Mouse (Mus musculus): ENCODE results near the gene Btk.

DNA sequence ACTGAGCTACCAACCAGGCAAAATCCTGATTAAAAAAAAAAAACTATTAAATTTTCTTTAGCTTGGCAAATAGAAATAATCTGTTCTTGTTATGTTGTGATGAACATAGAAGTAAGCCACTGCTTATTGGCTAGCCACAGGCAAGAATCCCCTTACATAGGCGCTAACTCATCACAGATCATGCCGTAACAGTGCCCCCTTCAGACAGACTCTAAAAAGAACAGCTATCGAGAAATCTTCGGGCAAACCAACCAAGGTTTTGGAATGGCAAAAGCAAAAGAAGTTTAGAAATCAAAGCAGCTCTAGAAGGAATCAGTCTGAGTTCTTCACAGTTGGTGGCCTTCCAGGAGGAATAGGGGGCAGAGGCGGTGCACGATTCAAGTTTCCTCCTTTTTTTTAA lies 75.4 kb downstream of the Btk start:
- no peak for TF ChIP-seq CTCF (IDR thresholded peaks at IDR 0.05; ENCODE audit: borderline replicate concordance, insufficient read depth, low read depth, low read length)
- TF ChIP-seq POLR2A (IDR thresholded peaks at IDR 0.05; ENCODE audit: borderline replicate concordance, insufficient read depth, low read length): no peak
